Mouse (Mus musculus) olfactory bulb, adult 2 months (tissue): ENCODE measurements at regions not wholly inside any gene's neighbourhood (a gene's known extent, or its start where the extent isn't known, plus 50 kb on each side); places are given as distances from the start of the nearest gene placed in this dataset.

Source experiments
- CTCF ChIP-seq: fragments of 200-500 bp; IDR thresholded peaks from 2 replicates; pipeline ENCODE4 v1.5.1; 2012; ENCODE audit warnings: low read depth, mild to moderate bottlenecking, low read length, moderate library complexity; ENCODE audit not compliant: insufficient read depth
- POLR2A ChIP-seq: fragments of 200-500 bp; IDR thresholded peaks from 2 replicates; pipeline ENCODE4 v1.6.1; 2012; ENCODE audit warnings: mild to moderate bottlenecking, low read depth, low read length, moderate library complexity; ENCODE audit not compliant: insufficient read depth

DNA sequence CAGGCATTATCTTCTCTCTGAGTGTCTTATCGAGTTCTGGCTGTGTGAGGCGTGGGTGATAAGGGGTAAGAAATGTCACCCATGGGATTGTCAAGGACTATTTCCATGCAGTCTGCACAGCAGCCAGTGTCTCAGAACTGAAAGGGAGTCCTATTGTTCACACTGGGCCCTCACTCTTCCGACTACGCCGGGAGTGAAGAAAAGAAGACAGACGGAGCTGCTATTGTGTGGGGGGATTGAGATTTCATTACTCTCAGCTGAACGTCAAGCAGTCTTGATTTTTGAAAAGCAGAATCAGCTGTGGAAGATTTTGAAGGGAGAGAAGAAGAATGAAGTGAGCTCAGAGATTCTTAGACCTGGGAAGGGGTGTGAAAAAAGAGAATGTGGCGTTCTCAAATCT lies 138.9 kb downstream of the Btg1 start:
- TF ChIP-seq POLR2A (no peak), CTCF (no peak)
